Mouse (Mus musculus) liver, embryonic 14.5 days (tissue): ENCODE measurements around the gene Dnajc4.

ENCODE experiments used
- CTCF ChIP-seq: IDR thresholded peaks from 2 replicates; pipeline ENCODE4 v1.5.1; 2016; ENCODE audit warnings: antibody characterized with exemption, low read depth, control low read depth
- EP300 ChIP-seq: IDR thresholded peaks from 2 replicates; pipeline ENCODE4 v1.6.1; 2016; ENCODE audit warnings: antibody characterized with exemption, low read depth

- TF ChIP-seq CTCF = no peak
- TF ChIP-seq EP300 = peak; percentile 79
These were observed 6.2 kb downstream of the Dnajc4 start for GRCm38 (mm10) chr19:6985951-6986708.
